In genomic region chr9:101408116-101408515, GRCm38 (mm10) we compare ENCODE assay signal across 23 mouse cellular contexts.
DNase-seq lines count a peak whose midpoint lies in the region; ATAC-seq and TF ChIP-seq lines count a peak whose summit lies in the region.
"Had no signal": no experiment of that assay in that cellular context is flagged by ENCODE, and none has a peak within 500 bp of the region (broad histone marks: within the 10 kb centered on the region; RNA-seq: fewer than 3 reads in every experiment).

No protein-coding gene starts in this region.

- intact Hi-C loops in left cerebral cortex, postnatal 25 days (cut with DNase I): no loop called here

- H3K27ac ChIP-seq in hindbrain, embryonic 12.5 days: peak overlapping the region; percentile 83
- H3K27ac ChIP-seq in hindbrain, embryonic 11.5 days (ENCODE audit: low read depth, low read length): no peak overlapping the region
- peak overlapping the region; percentile 90 for H3K27ac ChIP-seq in midbrain, embryonic 13.5 days
- H3K27ac ChIP-seq in midbrain, embryonic 11.5 days (ENCODE audit: low read depth, low read length): no peak overlapping the region
- peak overlapping the region; percentile 76; the same call in 1 of the 2 replicates for H3K27ac ChIP-seq in hindbrain, postnatal 0 days
- H3K27ac ChIP-seq in neural tube, embryonic 14.5 days (ENCODE audit: low read depth, low read length): peak overlapping the region; percentile 80
- H3K27ac ChIP-seq: embryonic facial prominence, embryonic 12.5 days; heart, adult 2 months; liver, embryonic 14.5 days; lung, embryonic 15.5 days; macrophage had no signal

- no peak for TF ChIP-seq CTCF in hindbrain, postnatal 0 days (IDR thresholded peaks at IDR 0.05; ENCODE audit: low read depth)

- H3K36me3 ChIP-seq in hindbrain, embryonic 12.5 days: no peaks in the 10 kb centered on the region
- no peaks in the 10 kb centered on the region for H3K36me3 ChIP-seq in hindbrain, embryonic 11.5 days (ENCODE audit: control insufficient read depth, insufficient read depth, low read length)
- no peaks in the 10 kb centered on the region for H3K36me3 ChIP-seq in midbrain, embryonic 13.5 days
- no peaks in the 10 kb centered on the region for H3K36me3 ChIP-seq in midbrain, embryonic 11.5 days (ENCODE audit: control insufficient read depth, insufficient read depth, low read length)
- no peaks in the 10 kb centered on the region for H3K36me3 ChIP-seq in hindbrain, postnatal 0 days (ENCODE audit: insufficient read depth, low read length)
- no peaks in the 10 kb centered on the region for H3K36me3 ChIP-seq in neural tube, embryonic 14.5 days (ENCODE audit: control insufficient read depth, insufficient read depth, low read length)
- H3K36me3 ChIP-seq: embryonic facial prominence, embryonic 12.5 days; lung, embryonic 15.5 days; neural tube, embryonic 12.5 days had no signal

- peaks cover 28% of the 10 kb centered on the region for H3K4me1 ChIP-seq in hindbrain, embryonic 12.5 days
- H3K4me1 ChIP-seq in hindbrain, embryonic 11.5 days (replicated peaks; ENCODE audit: control insufficient read depth, insufficient read depth, low read length): 0 out of 2 replicates have a peak, but pooled peaks cover 2% of the 10 kb centered on the region
- H3K4me1 ChIP-seq in midbrain, embryonic 13.5 days (replicated peaks): peaks cover 59% of the 10 kb centered on the region
- peaks cover 5% of the 10 kb centered on the region for H3K4me1 ChIP-seq in midbrain, embryonic 11.5 days (ENCODE audit: control insufficient read depth, insufficient read depth, low read length)
- H3K4me1 ChIP-seq in hindbrain, postnatal 0 days (ENCODE audit: insufficient read depth, low read length): peaks cover 23% of the 10 kb centered on the region
- peaks cover 20% of the 10 kb centered on the region for H3K4me1 ChIP-seq in neural tube, embryonic 14.5 days (ENCODE audit: control insufficient read depth, insufficient read depth, low read length)
- H3K4me1 ChIP-seq: lung, embryonic 15.5 days had no signal

- no peak for ATAC-seq in hindbrain, embryonic 12.5 days (ENCODE audit: low FRiP score)
- ATAC-seq in hindbrain, embryonic 11.5 days (ENCODE audit: low FRiP score): no peak
- ATAC-seq in midbrain, embryonic 13.5 days: no peak
- ATAC-seq in midbrain, embryonic 11.5 days (ENCODE audit: low FRiP score): no peak
- ATAC-seq in hindbrain, postnatal 0 days: no peak
- no peak for ATAC-seq in neural tube, embryonic 14.5 days (ENCODE audit: low read depth)
- ATAC-seq: intestine, embryonic 16.5 days had no signal

- H3K9ac ChIP-seq in hindbrain, embryonic 12.5 days: no peak overlapping the region
- H3K9ac ChIP-seq in hindbrain, embryonic 11.5 days (ENCODE audit: low read depth, low read length): no peak overlapping the region
- H3K9ac ChIP-seq in midbrain, embryonic 13.5 days (replicated peaks): no peak overlapping the region
- no peak overlapping the region for H3K9ac ChIP-seq in midbrain, embryonic 11.5 days (ENCODE audit: low read length)
- H3K9ac ChIP-seq in hindbrain, postnatal 0 days (replicated peaks; ENCODE audit: low read length): no peak overlapping the region
- H3K9ac ChIP-seq in neural tube, embryonic 14.5 days (replicated peaks; ENCODE audit: low read depth, low read length): no peak overlapping the region
- H3K9ac ChIP-seq: embryonic facial prominence, embryonic 12.5 days; liver, embryonic 14.5 days; lung, embryonic 15.5 days; neural tube, embryonic 12.5 days had no signal

- WGBS in hindbrain, embryonic 12.5 days: 91% methylated on average over 1 of the region's 1 CpGs
- 97% methylated on average over 1 of the region's 1 CpGs for WGBS in hindbrain, embryonic 11.5 days
- 93% methylated on average over 1 of the region's 1 CpGs for whole genome bisulfite sequencing in midbrain, embryonic 13.5 days
- 95% methylated on average over 1 of the region's 1 CpGs for WGBS in midbrain, embryonic 11.5 days
- 79% methylated on average over 1 of the region's 1 CpGs for WGBS in hindbrain, postnatal 0 days
- 87% methylated on average over 1 of the region's 1 CpGs for WGBS in neural tube, embryonic 14.5 days

- DNase-seq in hindbrain, embryonic 11.5 days (ENCODE audit: low spot score): no peak
- DNase-seq in midbrain, embryonic 11.5 days (ENCODE audit: low spot score, missing footprints): no peak
- no peak for DNase-seq in hindbrain, postnatal 0 days (ENCODE audit: low spot score)
- no peak for DNase-seq in spleen, adult 12 weeks (ENCODE audit: low spot score)
- no peak for DNase-seq in left cerebral cortex, postnatal 25 days (ENCODE audit: low spot score in 2 of 2)
- DNase-seq: adrenal gland, adult 2 months; cerebellum, adult 9-10 months; gastrocnemius, postnatal 14 days; heart, adult 2 months; heart, postnatal 4 days; kidney, postnatal 25 days; layer of hippocampus, adult 9-11 months; spleen, adult 18-20 months; thymus, postnatal 25 days had no signal

- no peaks in the 10 kb centered on the region for H3K27me3 ChIP-seq in hindbrain, embryonic 12.5 days
- no peaks in the 10 kb centered on the region for H3K27me3 ChIP-seq in hindbrain, embryonic 11.5 days (ENCODE audit: control insufficient read depth, insufficient read depth, low read length)
- H3K27me3 ChIP-seq in midbrain, embryonic 13.5 days: no peaks in the 10 kb centered on the region
- no peaks in the 10 kb centered on the region for H3K27me3 ChIP-seq in midbrain, embryonic 11.5 days (ENCODE audit: control insufficient read depth, insufficient read depth, low read length)
- H3K27me3 ChIP-seq in hindbrain, postnatal 0 days (ENCODE audit: insufficient read depth, low read length): no peaks in the 10 kb centered on the region
- no peaks in the 10 kb centered on the region for H3K27me3 ChIP-seq in neural tube, embryonic 14.5 days (ENCODE audit: control insufficient read depth, insufficient read depth, low read length)
- H3K27me3 ChIP-seq: embryonic facial prominence, embryonic 12.5 days; lung, embryonic 15.5 days; neural tube, embryonic 12.5 days had no signal

- no peak overlapping the region for H3K4me2 ChIP-seq in hindbrain, embryonic 12.5 days (replicated peaks)
- no peak overlapping the region for H3K4me2 ChIP-seq in hindbrain, embryonic 11.5 days (replicated peaks; ENCODE audit: low read depth, low read length)
- no peak overlapping the region for H3K4me2 ChIP-seq in midbrain, embryonic 13.5 days (replicated peaks)
- H3K4me2 ChIP-seq in midbrain, embryonic 11.5 days: no peak overlapping the region
- H3K4me2 ChIP-seq in hindbrain, postnatal 0 days (ENCODE audit: low read depth, low read length): no peak overlapping the region
- H3K4me2 ChIP-seq in neural tube, embryonic 14.5 days (ENCODE audit: low read depth, low read length): no peak overlapping the region
- H3K4me2 ChIP-seq: embryonic facial prominence, embryonic 12.5 days; lung, embryonic 15.5 days; neural tube, embryonic 12.5 days had no signal

- no peaks in the 10 kb centered on the region for H3K9me3 ChIP-seq in hindbrain, embryonic 12.5 days (replicated peaks)
- H3K9me3 ChIP-seq in hindbrain, embryonic 11.5 days (ENCODE audit: control insufficient read depth, low read length): no peaks in the 10 kb centered on the region
- no peaks in the 10 kb centered on the region for H3K9me3 ChIP-seq in midbrain, embryonic 13.5 days
- H3K9me3 ChIP-seq in midbrain, embryonic 11.5 days (ENCODE audit: control insufficient read depth, low read length): no peaks in the 10 kb centered on the region
- no peaks in the 10 kb centered on the region for H3K9me3 ChIP-seq in hindbrain, postnatal 0 days (ENCODE audit: low read length)
- no peaks in the 10 kb centered on the region for H3K9me3 ChIP-seq in neural tube, embryonic 14.5 days (ENCODE audit: control insufficient read depth, low read length)
- H3K9me3 ChIP-seq: embryonic facial prominence, embryonic 12.5 days; lung, embryonic 15.5 days; neural tube, embryonic 12.5 days had no signal

- H3K4me3 ChIP-seq in hindbrain, embryonic 12.5 days: no peak overlapping the region
- no peak overlapping the region for H3K4me3 ChIP-seq in hindbrain, embryonic 11.5 days (ENCODE audit: low read depth, low read length)
- no peak overlapping the region for H3K4me3 ChIP-seq in midbrain, embryonic 13.5 days (replicated peaks)
- H3K4me3 ChIP-seq in midbrain, embryonic 11.5 days (ENCODE audit: low read depth, low read length): no peak overlapping the region
- no peak overlapping the region for H3K4me3 ChIP-seq in hindbrain, postnatal 0 days (ENCODE audit: low read length)
- H3K4me3 ChIP-seq in neural tube, embryonic 14.5 days (ENCODE audit: low read depth, low read length): no peak overlapping the region
- H3K4me3 ChIP-seq: embryonic facial prominence, embryonic 12.5 days; heart, adult 2 months; lung, embryonic 15.5 days; neural tube, embryonic 12.5 days had no signal

Comparison
In these comparisons a context has a peak if more than half of its experiments do, and no peak if none do; other contexts are left out.
1. H3K27ac ChIP-seq: peak in hindbrain, embryonic 12.5 days (single experiment), midbrain, embryonic 13.5 days (single experiment), hindbrain, postnatal 0 days (single experiment) and neural tube, embryonic 14.5 days (single experiment); none in hindbrain, embryonic 11.5 days (single experiment) and midbrain, embryonic 11.5 days (single experiment).